Mouse (Mus musculus) activated CD4-positive, CD25-positive, alpha-beta regulatory T cell (primary cell): ENCODE results near the gene A030003K21Rik. TPM values are rescaled to one million over a fixed set of nuclear protein-coding genes. Genes with fewer than 3 reads are reported as not detected.

Experiments used
- polyA plus RNA-seq, 2 experiments: library from polyadenylated mRNA; unstranded; fragments of 100-300 nt; shearing (Covaris generic); gene quantifications; one replicate each; pipeline ENCODE4 v1.2.1; 2017

A030003K21Rik gene
- polyA plus RNA-seq: under 1 TPM in 1 of 2 experiments, not detected in 1; 0.21 TPM

DNA sequence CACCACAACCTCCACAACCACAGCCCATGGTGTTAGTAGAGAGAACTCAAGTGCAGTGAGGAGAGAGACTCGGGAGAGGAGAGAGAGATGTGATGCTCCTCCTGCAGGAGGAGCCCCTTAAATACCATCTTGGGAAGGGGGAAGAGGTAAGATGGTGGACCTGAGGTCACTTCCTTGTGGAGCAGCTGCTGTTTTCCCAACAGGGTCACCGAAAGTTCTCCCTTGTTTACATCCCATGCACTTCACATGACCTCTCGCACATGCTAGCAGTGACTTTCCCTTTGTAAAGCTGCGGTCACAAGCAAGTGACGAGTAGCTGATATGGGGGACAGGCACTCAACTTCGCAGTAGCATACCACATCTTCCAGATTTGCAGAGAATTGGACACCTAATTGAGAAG lies at the start of gene A030003K21Rik:
Gene A030003K21Rik, minus strand, starts transcription at position 94 of the 400 bp plus-strand sequence.

DNA sequence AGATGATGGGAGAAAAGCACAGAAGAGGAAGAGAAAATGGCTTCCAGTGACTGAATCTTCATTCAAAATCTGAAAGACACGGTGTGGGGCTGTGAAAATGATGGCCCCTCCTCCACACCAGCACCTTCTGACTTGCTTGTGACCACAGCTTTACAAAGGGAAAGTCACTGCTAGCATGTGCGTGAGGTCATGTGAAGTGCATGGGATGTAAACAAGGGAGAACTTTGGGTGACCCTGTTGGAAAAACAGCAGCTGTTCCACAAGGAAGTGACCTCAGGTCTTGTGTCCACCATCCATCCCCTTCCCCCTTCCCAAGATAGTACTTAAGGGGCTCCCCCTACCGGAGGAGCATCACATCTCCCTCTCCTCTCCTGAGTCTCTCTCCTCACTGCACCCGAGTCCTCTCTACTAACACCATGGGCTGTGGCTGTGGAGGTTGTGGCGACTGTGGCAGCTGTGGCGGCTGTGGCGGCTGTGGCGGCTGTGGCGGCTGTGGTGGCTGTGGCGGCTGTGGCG lies 16.7 kb upstream of the A030003K21Rik start, which contains the start of gene Gm47955:
Gene Gm47955, plus strand, starts transcription at position 417 of the 516 bp plus-strand sequence.

DNA sequence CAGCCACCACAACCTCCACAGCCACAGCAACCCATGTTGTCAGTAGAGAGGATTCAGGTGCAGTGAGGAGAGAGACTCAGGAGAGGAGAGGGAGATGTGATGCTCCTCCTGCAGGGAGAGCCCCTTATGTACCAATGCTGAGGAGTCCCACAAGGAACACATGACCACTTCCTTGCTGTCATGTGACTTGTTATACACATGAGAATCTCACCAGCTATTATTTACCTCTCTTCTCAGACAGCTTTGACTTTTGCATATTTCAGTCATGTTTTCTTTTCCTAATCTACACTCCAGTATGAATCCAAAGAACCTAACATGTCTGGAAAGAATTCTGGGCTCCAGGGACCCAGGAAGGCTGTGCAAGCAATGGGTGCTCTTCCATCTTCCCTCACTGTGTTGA lies 12.7 kb upstream of the A030003K21Rik start, which contains the start of gene Gm7544:
Gene Gm7544, minus strand, starts transcription at position 101 of the 400 bp plus-strand sequence.

DNA sequence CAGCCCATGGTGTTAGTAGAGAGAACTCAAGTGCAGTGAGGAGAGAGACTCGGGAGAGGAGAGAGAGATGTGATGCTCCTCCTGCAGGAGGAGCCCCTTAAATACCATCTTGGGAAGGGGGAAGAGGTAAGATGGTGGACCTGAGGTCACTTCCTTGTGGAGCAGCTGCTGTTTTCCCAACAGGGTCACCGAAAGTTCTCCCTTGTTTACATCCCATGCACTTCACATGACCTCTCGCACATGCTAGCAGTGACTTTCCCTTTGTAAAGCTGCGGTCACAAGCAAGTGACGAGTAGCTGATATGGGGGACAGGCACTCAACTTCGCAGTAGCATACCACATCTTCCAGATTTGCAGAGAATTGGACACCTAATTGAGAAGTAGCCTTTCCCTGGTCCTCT lies 11.9 kb downstream of the A030003K21Rik start, which contains the start of gene Gm6217:
Gene Gm6217, minus strand, starts transcription at position 74 of the 400 bp plus-strand sequence.

DNA sequence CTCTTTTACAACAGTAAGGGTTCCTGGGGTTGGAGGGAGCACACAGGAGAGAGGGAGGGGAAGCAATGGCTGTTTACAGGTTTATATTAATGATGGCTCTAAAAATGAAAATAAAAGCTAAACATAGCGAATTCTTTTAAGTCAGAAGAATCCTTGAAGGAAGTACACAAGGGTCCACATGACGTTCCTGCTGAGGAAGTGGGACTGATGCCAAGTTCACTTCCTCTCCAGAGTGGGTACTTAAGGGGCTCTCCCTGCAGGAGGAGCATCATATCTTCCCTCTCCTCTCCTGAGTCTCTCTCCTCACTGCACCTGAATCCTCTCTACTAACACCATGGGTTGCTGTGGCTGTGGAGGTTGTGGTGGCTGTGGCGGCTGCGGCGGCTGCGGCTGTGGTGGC lies 18.5 kb downstream of the A030003K21Rik start, which contains the start of gene A030014E15Rik:
Gene A030014E15Rik, plus strand, starts transcription at position 268 of the 400 bp plus-strand sequence.

DNA sequence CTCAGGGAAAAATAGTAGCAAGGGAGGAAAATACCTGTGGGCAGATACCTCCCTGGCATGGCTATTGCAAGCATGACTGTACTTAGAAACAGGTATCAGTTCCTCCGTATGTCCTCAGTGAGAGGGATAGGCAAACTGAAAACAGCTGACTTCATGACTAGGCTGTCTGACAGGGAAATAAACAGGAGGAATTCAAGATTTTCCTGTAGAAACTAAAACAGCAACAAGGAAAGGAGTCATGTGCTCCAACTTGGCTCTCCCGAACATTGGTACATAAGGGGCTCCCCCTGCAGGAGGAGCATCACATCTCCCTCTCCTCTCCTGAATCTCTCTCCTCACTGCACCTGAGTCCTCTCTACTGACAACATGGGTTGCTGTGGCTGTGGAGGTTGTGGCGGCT lies 30.2 kb downstream of the A030003K21Rik start, which contains the start of gene A030005L19Rik:
Gene A030005L19Rik, plus strand, starts transcription at position 301 of the 400 bp plus-strand sequence.

Other genes starting within 250 kb of the A030003K21Rik start
- gene Mff, start 218.5 kb downstream of the A030003K21Rik start, polyA plus RNA-seq: 100 to 1,000 TPM; 180 to 260 TPM
- under 1 TPM; 0.42 to 0.57 TPM for gene Tm4sf20, start 174.9 kb downstream of the A030003K21Rik start, polyA plus RNA-seq
- gene Gm47791, start 172.1 kb downstream of the A030003K21Rik start, polyA plus RNA-seq: not detected
- 100 to 1,000 TPM; 180 to 282 TPM for gene Agfg1, start 103.9 kb downstream of the A030003K21Rik start, polyA plus RNA-seq
- gene A030005L19Rik, start 30.1 kb downstream of the A030003K21Rik start, polyA plus RNA-seq: 1 to 10 TPM in 1 of 2 experiments, under 1 TPM in 1; 0.66 to 1.1 TPM
- gene A030014E15Rik, start 18.5 kb downstream of the A030003K21Rik start, polyA plus RNA-seq: not detected
- gene Gm6217, start 12.0 kb downstream of the A030003K21Rik start, polyA plus RNA-seq: not detected
- gene Gm7544, start 12.6 kb upstream of the A030003K21Rik start, polyA plus RNA-seq: under 1 TPM in 1 of 2 experiments, not detected in 1; 0.21 TPM
- gene Gm47955, start 16.9 kb upstream of the A030003K21Rik start, polyA plus RNA-seq: not detected
- gene Gm47959, start 57.2 kb upstream of the A030003K21Rik start, polyA plus RNA-seq: under 1 TPM in 1 of 2 experiments, not detected in 1; 0.25 TPM
- not detected for gene Slc19a3, start 95.1 kb upstream of the A030003K21Rik start, polyA plus RNA-seq
- under 1 TPM in 1 of 2 experiments, not detected in 1; 0.25 TPM for gene Krtap28-10, start 99.1 kb upstream of the A030003K21Rik start, polyA plus RNA-seq
- gene Gm47969, start 101.5 kb upstream of the A030003K21Rik start, polyA plus RNA-seq: not detected
- gene A030005K14Rik, start 116.0 kb upstream of the A030003K21Rik start, polyA plus RNA-seq: not detected
- gene Krtap28-13, start 117.5 kb upstream of the A030003K21Rik start, polyA plus RNA-seq: not detected
- 1 to 10 TPM in 1 of 2 experiments, not detected in 1; 1.8 TPM for gene Ccl20, start 173.4 kb upstream of the A030003K21Rik start, polyA plus RNA-seq
- gene Daw1, start 216.4 kb upstream of the A030003K21Rik start, polyA plus RNA-seq: not detected